Mouse (Mus musculus) embryonic facial prominence, embryonic 15.5 days (tissue): ENCODE measurements around the gene Ctdspl. TPM values are rescaled to one million over a fixed set of nuclear protein-coding genes. Genes with fewer than 3 reads are reported as not detected.

Experiments
- ATAC-seq: fragments of 200-750 bp; cut with Nextera tagmentation; 2 replicates; pipeline ENCODE4 v1.8.0; 2017; ENCODE audit warnings: low read depth, moderate TSS enrichment; ENCODE audit not compliant: insufficient number of reproducible peaks, low FRiP score, low TSS enrichment
- H3K27ac ChIP-seq: fragments of 300-500 bp; sonication (generic); replicated peaks from 2 replicates; pipeline ENCODE4 v1.5.1; 2015; ENCODE audit warnings: mild to moderate bottlenecking, inconsistent platforms
- H3K27me3 ChIP-seq: fragments of 300-500 bp; sonication (generic); 2 replicates; pipeline ENCODE4 v1.6.1; 2015; ENCODE audit warnings: inconsistent platforms
- H3K36me3 ChIP-seq: fragments of 300-500 bp; sonication (generic); 2 replicates; pipeline ENCODE4 v1.6.1; 2015; ENCODE audit warnings: mild to moderate bottlenecking, inconsistent platforms
- H3K4me1 ChIP-seq: fragments of 300-500 bp; sonication (generic); 2 replicates; pipeline ENCODE4 v1.6.1; 2015; ENCODE audit warnings: inconsistent platforms
- H3K4me2 ChIP-seq: fragments of 300-500 bp; sonication (generic); replicated peaks from 2 replicates; pipeline ENCODE4 v1.6.1; 2015; ENCODE audit warnings: mild to moderate bottlenecking, inconsistent platforms
- H3K4me3 ChIP-seq: fragments of 300-500 bp; sonication (generic); replicated peaks from 2 replicates; pipeline ENCODE4 v1.5.1; 2015; ENCODE audit warnings: mild to moderate bottlenecking, inconsistent platforms
- H3K9ac ChIP-seq: fragments of 300-500 bp; sonication (generic); 2 replicates; pipeline ENCODE4 v1.6.1; 2015; ENCODE audit warnings: inconsistent platforms
- H3K9me3 ChIP-seq: fragments of 300-500 bp; sonication (generic); replicated peaks from 2 replicates; pipeline ENCODE4 v1.6.1; 2016; ENCODE audit warnings: inconsistent platforms
- WGBS: fragments of 180-500 bp; shearing (Covaris S2); methylation state at CpG from one replicate; pipeline ENCODE4 v1.1.7; 2015; 5-methylcytosine and 5-hydroxymethylcytosine counted together
- polyA plus RNA-seq: library from polyadenylated mRNA; unstranded; fragments of >200 nt; fragmentation: Nextera tagmentation; extraction: Ambion mirVana; gene quantifications from 2 replicates; pipeline ENCODE4 v1.2.1, GENCODE M21; 2015

Ctdspl gene
- polyA plus RNA-seq, 1 experiment from 2014 or later: 19.2 TPM

- Histone ChIP-seq H3K4me1 (peaks cover 33% of the 10 kb centered on the region), H3K27ac (no peak overlapping the region), H3K4me2 (no peak overlapping the region), H3K9me3 (no peaks in the 10 kb centered on the region), H3K9ac (no peak overlapping the region), H3K4me3 (no peak overlapping the region), H3K27me3 (no peaks in the 10 kb centered on the region), H3K36me3 (peaks cover 25% of the 10 kb centered on the region; the same call in 1 of the 2 replicates)
- ATAC-seq: no peak
- WGBS: 89% methylated on average over 27 of the region's 27 CpGs
These were observed 102.3 kb downstream of the Ctdspl start for GRCm38 (mm10) chr9:119028226-119029195.

GRCm38 (mm10) chr9:119029568-119029967 lies 103.3 kb downstream of the Ctdspl start:
- H3K9me3 ChIP-seq: no peaks in the 10 kb centered on the region
- no peaks in the 10 kb centered on the region for H3K27me3 ChIP-seq
- no peak overlapping the region for H3K9ac ChIP-seq
- H3K27ac ChIP-seq: no peak overlapping the region
- ATAC-seq: no peak
- H3K4me2 ChIP-seq: no peak overlapping the region
- WGBS: 62% methylated on average over 7 of the region's 7 CpGs
- H3K4me1 ChIP-seq: peaks cover 31% of the 10 kb centered on the region
- peaks cover 33% of the 10 kb centered on the region for H3K36me3 ChIP-seq
- H3K4me3 ChIP-seq: no peak overlapping the region

- H3K4me1 ChIP-seq: peaks cover 27% of the 10 kb centered on the region
- no peaks in the 10 kb centered on the region for H3K27me3 ChIP-seq
- no peak overlapping the region for H3K27ac ChIP-seq
- no peaks in the 10 kb centered on the region for H3K9me3 ChIP-seq
- WGBS: 83% methylated on average over 4 of the region's 4 CpGs
- ATAC-seq: no peak
- H3K9ac ChIP-seq: no peak overlapping the region
- peaks cover 33% of the 10 kb centered on the region for H3K36me3 ChIP-seq
- H3K4me3 ChIP-seq: no peak overlapping the region
- no peak overlapping the region for H3K4me2 ChIP-seq
These were observed 104.8 kb downstream of the Ctdspl start for GRCm38 (mm10) chr9:119031038-119031437.

- Histone ChIP-seq H3K4me3 (no peak overlapping the region), H3K9ac (no peak overlapping the region), H3K9me3 (no peaks in the 10 kb centered on the region), H3K27ac (peak overlapping the region; percentile 52), H3K27me3 (no peaks in the 10 kb centered on the region), H3K4me2 (no peak overlapping the region), H3K36me3 (peaks cover 33% of the 10 kb centered on the region), H3K4me1 (peaks cover 31% of the 10 kb centered on the region)
- WGBS: 75% methylated on average over 14 of the region's 14 CpGs
- ATAC-seq: peak; percentile 11; the same call in 1 of the 2 replicates
These were observed 105.5 kb downstream of the Ctdspl start for GRCm38 (mm10) chr9:119031772-119032171.

- no peak for ATAC-seq
- WGBS: 38% methylated on average over 9 of the region's 9 CpGs
- Histone ChIP-seq H3K27ac (peak overlapping the region; percentile 52), H3K4me3 (no peak overlapping the region), H3K4me1 (peaks cover 32% of the 10 kb centered on the region), H3K36me3 (peaks cover 33% of the 10 kb centered on the region), H3K9me3 (no peaks in the 10 kb centered on the region), H3K27me3 (no peaks in the 10 kb centered on the region), H3K4me2 (no peak overlapping the region), H3K9ac (no peak overlapping the region)
These were observed 106.3 kb downstream of the Ctdspl start for GRCm38 (mm10) chr9:119032538-119032937.

- H3K4me2 ChIP-seq: no peak overlapping the region
- peak; percentile 32; the same call in 1 of the 2 replicates for ATAC-seq
- WGBS: 65% methylated on average over 19 of the region's 19 CpGs
- H3K36me3 ChIP-seq: peaks cover 31% of the 10 kb centered on the region
- H3K27ac ChIP-seq: peak overlapping the region; percentile 52
- no peaks in the 10 kb centered on the region for H3K27me3 ChIP-seq
- H3K9me3 ChIP-seq: no peaks in the 10 kb centered on the region
- no peak overlapping the region for H3K4me3 ChIP-seq
- H3K9ac ChIP-seq: no peak overlapping the region
- peaks cover 32% of the 10 kb centered on the region for H3K4me1 ChIP-seq
These were observed 107.1 kb downstream of the Ctdspl start for GRCm38 (mm10) chr9:119033111-119033921.

GRCm38 (mm10) chr9:119034069-119034468 lies 107.8 kb downstream of the Ctdspl start:
- Histone ChIP-seq H3K4me3 (no peak overlapping the region), H3K4me2 (no peak overlapping the region), H3K27ac (no peak overlapping the region), H3K4me1 (peaks cover 32% of the 10 kb centered on the region), H3K9ac (no peak overlapping the region), H3K27me3 (no peaks in the 10 kb centered on the region), H3K36me3 (peaks cover 36% of the 10 kb centered on the region), H3K9me3 (no peaks in the 10 kb centered on the region)
- ATAC-seq: no peak
- 66% methylated on average over 8 of the region's 8 CpGs for WGBS

GRCm38 (mm10) chr9:119034676-119035665 lies 108.7 kb downstream of the Ctdspl start:
- no peak overlapping the region for H3K4me2 ChIP-seq
- H3K36me3 ChIP-seq: peaks cover 41% of the 10 kb centered on the region
- ATAC-seq: no peak
- peaks cover 32% of the 10 kb centered on the region for H3K4me1 ChIP-seq
- no peaks in the 10 kb centered on the region for H3K9me3 ChIP-seq
- WGBS: 74% methylated on average over 29 of the region's 29 CpGs
- no peaks in the 10 kb centered on the region for H3K27me3 ChIP-seq
- no peak overlapping the region for H3K9ac ChIP-seq
- H3K27ac ChIP-seq: no peak overlapping the region
- no peak overlapping the region for H3K4me3 ChIP-seq

- no peak overlapping the region for H3K4me2 ChIP-seq
These were observed 109.6 kb downstream of the Ctdspl start for GRCm38 (mm10) chr9:119035836-119036235.

GRCm38 (mm10) chr9:119037076-119037730 lies 111.0 kb downstream of the Ctdspl start:
- no peak for ATAC-seq
- no peak overlapping the region for H3K9ac ChIP-seq
- peaks cover 24% of the 10 kb centered on the region for H3K4me1 ChIP-seq
- no peaks in the 10 kb centered on the region for H3K9me3 ChIP-seq
- H3K4me3 ChIP-seq: no peak overlapping the region
- H3K4me2 ChIP-seq: no peak overlapping the region
- H3K27ac ChIP-seq: peak overlapping the region; percentile 58; the same call in 1 of the 2 replicates
- H3K27me3 ChIP-seq: no peaks in the 10 kb centered on the region
- peaks cover 44% of the 10 kb centered on the region for H3K36me3 ChIP-seq
- 66% methylated on average over 15 of the region's 15 CpGs for WGBS

More at GRCm38 (mm10) chr9:119035836-119036235, 109.6 kb downstream of the Ctdspl start:
- H3K27me3 ChIP-seq: no peaks in the 10 kb centered on the region
- no peak for ATAC-seq
- no peak overlapping the region for H3K4me3 ChIP-seq
- H3K9ac ChIP-seq: no peak overlapping the region
- peaks cover 32% of the 10 kb centered on the region for H3K4me1 ChIP-seq
- H3K27ac ChIP-seq: no peak overlapping the region
- WGBS: 61% methylated on average over 7 of the region's 7 CpGs
- H3K9me3 ChIP-seq: no peaks in the 10 kb centered on the region
- H3K36me3 ChIP-seq: peaks cover 35% of the 10 kb centered on the region
